Mouse (Mus musculus) E14TG2a.4 (cell line): Measurements from ENCODE around the gene Zfp59.

Source experiments
- H3K27me3 ChIP-seq: 2 replicates; pipeline ENCODE4 v1.6.1; 2014; ENCODE audit warnings: low read length, control low read depth; ENCODE audit not compliant: insufficient read depth
- H3K36me3 ChIP-seq: 2 replicates; pipeline ENCODE4 v1.6.1; 2014; ENCODE audit warnings: low read length, control low read depth; ENCODE audit not compliant: insufficient read depth
- H3K4me1 ChIP-seq: replicated peaks from 2 replicates; pipeline ENCODE4 v1.6.1; 2014; ENCODE audit warnings: low read depth, low read length, control low read depth
- H3K4me3 ChIP-seq: replicated peaks from 2 replicates; pipeline ENCODE4 v1.5.1; 2014; ENCODE audit warnings: mild to moderate bottlenecking, low read length
- H3K9me3 ChIP-seq: 2 replicates; pipeline ENCODE4 v1.6.1; 2014; ENCODE audit warnings: low read length, control low read depth
- CTCF ChIP-seq: conservative IDR thresholded peaks from 2 replicates; pipeline ENCODE4 v1.5.1; 2014; ENCODE audit warnings: low read length
- NANOG ChIP-seq: IDR thresholded peaks from 2 replicates; pipeline ENCODE4 v1.6.1; 2014; ENCODE audit warnings: borderline replicate concordance, low read length, mixed read lengths
- POU5F1 ChIP-seq: IDR thresholded peaks from 2 replicates; pipeline ENCODE4 v1.6.1; 2014; ENCODE audit warnings: low read length, borderline replicate concordance

Zfp59 gene

GRCm38 (mm10) chr7:27818526-27819110 is 19.8 kb upstream of the Zfp59 start:
- Histone ChIP-seq H3K4me1 (no peaks in the 10 kb centered on the region; the same call in 1 of the 2 replicates), H3K27me3 (no peaks in the 10 kb centered on the region), H3K36me3 (peaks cover 75% of the 10 kb centered on the region), H3K4me3 (no peak overlapping the region), H3K9me3 (no peaks in the 10 kb centered on the region)
- TF ChIP-seq NANOG (no peak), POU5F1 (no peak), CTCF (no peak)

GRCm38 (mm10) chr7:27822611-27823010 is 15.8 kb upstream of the Zfp59 start:
- Histone ChIP-seq H3K4me1 (no peaks in the 10 kb centered on the region; the same call in 1 of the 2 replicates), H3K4me3 (no peak overlapping the region), H3K27me3 (no peaks in the 10 kb centered on the region), H3K9me3 (no peaks in the 10 kb centered on the region), H3K36me3 (peaks cover 41% of the 10 kb centered on the region)
- no peak for TF ChIP-seq NANOG
- no peak for TF ChIP-seq POU5F1
- TF ChIP-seq CTCF: no peak

- TF ChIP-seq NANOG (no peak), CTCF (no peak), POU5F1 (no peak)
- Histone ChIP-seq H3K36me3 (no peaks in the 10 kb centered on the region), H3K4me1 (peaks cover 20% of the 10 kb centered on the region)
Measured at GRCm38 (mm10) chr7:27834131-27834530, 4.3 kb upstream of the Zfp59 start.

GRCm38 (mm10) chr7:27837896-27838295 is 511 bp upstream of the Zfp59 start:
- no peak for TF ChIP-seq NANOG
- no peak for TF ChIP-seq CTCF
- TF ChIP-seq POU5F1: no peak
- Histone ChIP-seq H3K4me3 (peak overlapping the region; percentile 84), H3K9me3 (no peaks in the 10 kb centered on the region), H3K27me3 (no peaks in the 10 kb centered on the region), H3K4me1 (peaks cover 55% of the 10 kb centered on the region), H3K36me3 (peaks cover 17% of the 10 kb centered on the region)

More at GRCm38 (mm10) chr7:27834131-27834530, 4.3 kb upstream of the Zfp59 start:
- H3K4me3 ChIP-seq: no peak overlapping the region
- peaks cover 8% of the 10 kb centered on the region; the same call in 1 of the 2 replicates for H3K27me3 ChIP-seq
- no peaks in the 10 kb centered on the region for H3K9me3 ChIP-seq

GRCm38 (mm10) chr7:27839596-27839995 is 1.2 kb downstream of the Zfp59 start:
- Histone ChIP-seq H3K27me3 (no peaks in the 10 kb centered on the region), H3K4me3 (peak overlapping the region; percentile 84), H3K36me3 (peaks cover 34% of the 10 kb centered on the region), H3K4me1 (peaks cover 64% of the 10 kb centered on the region), H3K9me3 (no peaks in the 10 kb centered on the region)
- no peak for TF ChIP-seq CTCF
- TF ChIP-seq NANOG: no peak
- TF ChIP-seq POU5F1: no peak

- Histone ChIP-seq H3K36me3 (peaks cover 39% of the 10 kb centered on the region), H3K27me3 (no peaks in the 10 kb centered on the region), H3K9me3 (no peaks in the 10 kb centered on the region), H3K4me1 (peaks cover 64% of the 10 kb centered on the region), H3K4me3 (peak overlapping the region; percentile 84)
- no peak for TF ChIP-seq POU5F1
- 0 out of 2 replicates have a peak, but pooled peaks have one; percentile 55 for TF ChIP-seq NANOG
- no peak for TF ChIP-seq CTCF
Measured at GRCm38 (mm10) chr7:27840104-27840503, 1.7 kb downstream of the Zfp59 start.

- no peaks in the 10 kb centered on the region for H3K27me3 ChIP-seq
- H3K4me3 ChIP-seq: no peak within 1 kb of the TSS
- TF ChIP-seq POU5F1: no peak
- no peak for TF ChIP-seq NANOG
- TF ChIP-seq CTCF: no peak
- peaks cover 34% of the 10 kb centered on the region for H3K36me3 ChIP-seq
- peaks cover 31% of the 10 kb centered on the region for H3K4me1 ChIP-seq
- H3K9me3 ChIP-seq: no peaks in the 10 kb centered on the region
Measured at GRCm38 (mm10) chr7:27857227-27857626, 18.8 kb downstream of the Zfp59 start, which contains the start of gene Zfp607a. Zfp607a (plus strand) TSS chr7:27857527.

- no peaks in the 10 kb centered on the region for H3K27me3 ChIP-seq
- peak overlapping the region; percentile 80 for H3K4me3 ChIP-seq
- TF ChIP-seq POU5F1 (no peak), CTCF (no peak), NANOG (no peak)
- H3K36me3 ChIP-seq: peaks cover 30% of the 10 kb centered on the region
- H3K9me3 ChIP-seq: no peaks in the 10 kb centered on the region
- peaks cover 36% of the 10 kb centered on the region for H3K4me1 ChIP-seq
Measured at GRCm38 (mm10) chr7:27859301-27860251, 21.2 kb downstream of the Zfp59 start.
